Mouse (Mus musculus): ENCODE measurements around the gene Ppp2r5b.

DNA sequence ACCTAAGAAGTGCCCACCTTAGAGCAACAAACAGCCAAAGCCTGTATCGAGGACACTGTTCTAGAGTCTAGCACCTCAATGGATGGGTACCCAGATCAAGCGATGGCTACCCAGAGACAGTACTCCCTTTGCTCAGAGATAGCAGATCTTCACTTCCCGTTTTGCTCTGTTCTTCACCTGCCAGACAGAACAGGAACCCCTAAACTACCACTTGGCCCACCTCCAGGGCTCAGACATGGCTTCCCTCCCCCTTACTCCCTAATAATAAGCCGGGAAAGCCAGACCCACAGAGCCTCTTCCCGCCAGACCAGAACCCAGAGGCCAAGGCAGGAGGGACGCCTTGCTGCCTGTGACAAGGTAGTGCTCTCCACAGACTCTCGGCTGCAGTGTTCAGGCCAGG lies 1.2 kb upstream of the Ppp2r5b start:
- TF ChIP-seq CTCF (conservative IDR thresholded peaks at IDR 0.05; ENCODE audit: low read length) (no peak), POU5F1 (IDR thresholded peaks at IDR 0.05; ENCODE audit: borderline replicate concordance, low read length) (no peak)

Measured in E14TG2a.4 (cell line).